Mouse (Mus musculus): ENCODE measurements at regions not wholly inside any gene's neighbourhood (a gene's known extent, or its start where the extent isn't known, plus 50 kb on each side); places are given as distances from the start of the nearest gene placed in this dataset.

DNA sequence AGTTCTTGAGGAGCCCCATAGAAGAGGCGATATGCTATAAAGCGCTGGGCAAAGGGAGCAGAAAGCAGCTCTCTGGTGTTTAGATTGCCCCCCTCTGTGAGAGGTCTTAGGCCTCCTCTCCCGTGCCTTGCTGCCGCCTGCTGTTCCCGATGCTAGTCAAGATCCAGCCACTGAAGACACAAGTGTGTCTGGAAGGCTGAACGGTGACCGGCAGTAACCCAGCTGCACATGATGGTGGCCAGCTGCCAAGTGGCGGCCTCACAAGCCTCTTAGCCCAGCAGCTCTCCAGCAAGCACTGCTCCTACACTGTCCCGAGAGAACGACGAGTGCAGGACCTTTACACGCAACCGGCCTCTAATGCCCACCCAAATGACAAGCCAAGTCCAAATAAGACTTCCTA lies 104.1 kb upstream of the Abca1 start:
- no peak for TF ChIP-seq POLR2A (IDR thresholded peaks at IDR 0.05; ENCODE audit: low read depth, low read length)
- no peak for TF ChIP-seq CTCF (conservative IDR thresholded peaks at IDR 0.05 in 1 of 2, IDR thresholded peaks at IDR 0.05 in 1 of 2; ENCODE audit: low read depth in 2 of 2, low read length in 2 of 2)
- TF ChIP-seq BHLHE40 (IDR thresholded peaks at IDR 0.05; ENCODE audit: low read depth, low read length), result no peak
- no peak for TF ChIP-seq USF2 (conservative IDR thresholded peaks at IDR 0.05; ENCODE audit: low read depth, low read length)
- no peak for TF ChIP-seq EP300 (IDR thresholded peaks at IDR 0.05; ENCODE audit: low read length)
- no peak for TF ChIP-seq POLR2AphosphoS2 (IDR thresholded peaks at IDR 0.05; ENCODE audit: low read depth, low read length)
- no peak for TF ChIP-seq MAX (IDR thresholded peaks at IDR 0.05; ENCODE audit: low read length)
- TF ChIP-seq GABPA (IDR thresholded peaks at IDR 0.05; ENCODE audit: insufficient replicate concordance, low read depth, low read length), result no peak
- TF ChIP-seq IRF4 (IDR thresholded peaks at IDR 0.05; ENCODE audit: low read depth, low read length), result no peak
- TF ChIP-seq MEF2A (IDR thresholded peaks at IDR 0.05; ENCODE audit: borderline replicate concordance, low read depth, low read length), result no peak
- no peak for TF ChIP-seq MXI1 (IDR thresholded peaks at IDR 0.05; ENCODE audit: low read depth, low read length)
- TF ChIP-seq USF1 (IDR thresholded peaks at IDR 0.05; ENCODE audit: low read depth, low read length), result no peak
- no peak for TF ChIP-seq CHD2 (IDR thresholded peaks at IDR 0.05; ENCODE audit: low read length)
- no peak for TF ChIP-seq JUN (IDR thresholded peaks at IDR 0.05; ENCODE audit: insufficient read depth, low read depth, low read length)
